Mouse (Mus musculus) lung, embryonic 15.5 days (tissue): ENCODE data around the gene Zfp108. TPM values are rescaled to one million over a fixed set of nuclear protein-coding genes. Genes with fewer than 3 reads are reported as not detected.

Experiments
- ATAC-seq: fragments of 200-750 bp; cut with Nextera tagmentation; 2 replicates; pipeline ENCODE4 v1.8.0; 2017; ENCODE audit warnings: moderate number of reproducible peaks, borderline replicate concordance; ENCODE audit not compliant: low FRiP score, low TSS enrichment; ENCODE audit errors: extremely low read depth
- H3K27ac ChIP-seq: fragments of 300-500 bp; sonication (generic); 2 replicates; pipeline ENCODE4 v1.5.1; 2015; ENCODE audit warnings: moderate library complexity, mild to moderate bottlenecking, inconsistent platforms
- H3K27me3 ChIP-seq: fragments of 300-500 bp; sonication (generic); 2 replicates; pipeline ENCODE4 v1.6.1; 2015; ENCODE audit warnings: inconsistent platforms
- H3K36me3 ChIP-seq: fragments of 300-500 bp; sonication (generic); 2 replicates; pipeline ENCODE4 v1.6.1; 2015; ENCODE audit warnings: inconsistent platforms
- H3K4me1 ChIP-seq: fragments of 300-500 bp; sonication (generic); 2 replicates; pipeline ENCODE4 v1.6.1; 2015; ENCODE audit warnings: inconsistent platforms
- H3K4me2 ChIP-seq: fragments of 300-500 bp; sonication (generic); 2 replicates; pipeline ENCODE4 v1.6.1; 2015; ENCODE audit warnings: inconsistent platforms, mild to moderate bottlenecking, moderate library complexity
- H3K4me3 ChIP-seq: fragments of 300-500 bp; sonication (generic); 2 replicates; pipeline ENCODE4 v1.5.1; 2015; ENCODE audit warnings: mild to moderate bottlenecking, inconsistent platforms
- H3K9ac ChIP-seq: fragments of 300-500 bp; sonication (generic); 2 replicates; pipeline ENCODE4 v1.6.1; 2015; ENCODE audit warnings: inconsistent platforms
- H3K9me3 ChIP-seq: fragments of 300-500 bp; sonication (generic); 2 replicates; pipeline ENCODE4 v1.6.1; 2016; ENCODE audit warnings: inconsistent platforms
- WGBS: fragments of 180-500 bp; shearing (Covaris S2); methylation state at CpG from one replicate; pipeline ENCODE4 v1.1.7; 2015; 5-methylcytosine and 5-hydroxymethylcytosine counted together
- polyA plus RNA-seq: library from polyadenylated mRNA; unstranded; fragments of >200 nt; fragmentation: Nextera tagmentation; extraction: Ambion mirVana; gene quantifications from 2 replicates; pipeline ENCODE4 v1.2.1, GENCODE M21; 2015

Gene Zfp108
- polyA plus RNA-seq, 1 experiment from 2014 or later: 3.8 TPM

DNA sequence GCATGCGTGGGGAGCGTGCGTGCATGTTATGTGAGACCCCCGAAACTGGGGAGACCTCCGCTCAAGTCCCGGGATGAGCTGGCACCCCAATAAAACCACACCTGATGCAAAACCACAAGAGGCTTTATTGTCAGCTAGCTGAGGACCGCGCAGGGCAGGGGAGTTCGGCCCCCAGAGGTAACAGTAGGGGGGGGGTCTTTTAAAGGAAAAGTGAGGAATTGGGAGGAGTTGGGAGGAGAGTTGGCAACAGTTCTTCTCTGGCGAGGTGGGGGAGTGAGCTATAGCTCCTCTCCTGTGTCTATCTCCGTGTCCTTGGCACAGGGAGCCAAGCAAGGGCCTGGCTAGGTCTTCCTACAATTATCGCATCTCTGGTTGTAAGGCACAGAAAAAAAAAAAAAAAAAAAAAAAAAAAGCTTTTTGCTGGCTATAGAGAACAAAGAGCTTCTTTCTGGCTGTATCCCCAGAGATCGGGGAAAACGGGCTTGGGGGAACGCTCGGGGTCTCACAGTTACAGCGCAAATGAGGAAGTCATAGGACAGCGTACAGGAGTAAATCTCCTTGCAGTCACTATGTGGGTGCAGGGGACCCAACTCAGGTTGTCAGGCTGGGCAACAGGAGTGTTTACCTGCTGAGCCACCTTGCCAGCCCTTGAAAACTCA lies 45.4 kb downstream of the Zfp108 start:
- Histone ChIP-seq H3K4me3 (peak overlapping the region; percentile 67), H3K27ac (peak overlapping the region; percentile 92)

DNA sequence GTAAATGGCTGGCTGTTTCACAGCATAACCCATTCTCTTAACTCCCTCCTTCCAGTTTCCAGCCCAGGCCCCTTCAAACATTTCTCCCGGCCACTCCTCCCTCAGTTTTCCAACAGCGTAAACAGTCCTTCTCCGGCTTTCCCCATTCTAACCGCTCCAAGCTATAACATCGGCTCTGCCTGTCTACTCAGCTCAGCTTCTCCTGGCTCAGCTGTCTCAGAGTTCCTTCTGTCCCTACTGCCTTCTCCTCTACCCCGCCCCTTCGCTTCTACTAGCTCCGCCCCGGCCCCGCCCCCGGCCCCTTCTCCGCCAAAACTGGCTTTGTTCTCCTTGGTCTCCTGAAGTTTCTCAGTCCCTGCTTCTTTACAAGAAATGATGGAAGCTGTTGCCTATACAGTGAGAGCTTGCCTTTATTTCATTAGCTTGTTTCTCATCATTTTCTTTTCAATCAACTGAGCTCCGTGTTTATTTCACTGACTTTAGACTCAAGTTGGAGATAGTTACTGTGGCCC lies 46.2 kb downstream of the Zfp108 start, which contains the start of gene Zfp61:
TSS of gene Zfp61 (minus strand) at position 462 of the 512 bp plus-strand sequence.
- Histone ChIP-seq H3K4me2 (peak within 1 kb of the TSS; percentile 91), H3K36me3 (peaks cover 31% of the 10 kb centered on the region), H3K27me3 (no peaks in the 10 kb centered on the region), H3K27ac (peak within 1 kb of the TSS; percentile 92), H3K4me3 (peak within 1 kb of the TSS; percentile 67), H3K9ac (peak within 1 kb of the TSS; percentile 43; the same call in 1 of the 2 replicates), H3K4me1 (peaks cover 22% of the 10 kb centered on the region), H3K9me3 (no peaks in the 10 kb centered on the region)
- peak; percentile 72; the same call in 1 of the 2 replicates for ATAC-seq
- WGBS: under 1% methylated on average over 13 of the region's 13 CpGs

More for the DNA sequence above, 45.4 kb downstream of the Zfp108 start:
- Histone ChIP-seq H3K36me3 (peaks cover 37% of the 10 kb centered on the region), H3K9me3 (no peaks in the 10 kb centered on the region), H3K4me1 (peaks cover 22% of the 10 kb centered on the region), H3K27me3 (no peaks in the 10 kb centered on the region), H3K4me2 (peak overlapping the region; percentile 91), H3K9ac (peak overlapping the region; percentile 43)
- ATAC-seq: peak; percentile 3; the same call in 1 of the 2 replicates
- 1% methylated on average over 18 of the region's 18 CpGs for WGBS

Other genes starting within 250 kb of the Zfp108 start
- not detected in 2 replicates for gene Vmn1r183, start 201.5 kb upstream of the Zfp108 start, polyA plus RNA-seq
- 18.3 and 19.6 TPM in 2 replicates for gene Zfp180, start 172.9 kb upstream of the Zfp108 start, polyA plus RNA-seq
- gene Zfp112, start 142.5 kb upstream of the Zfp108 start, polyA plus RNA-seq: 4.5 and 6.3 TPM in 2 replicates
- gene Zfp235, start 120.6 kb upstream of the Zfp108 start, polyA plus RNA-seq: 16.6 and 18.5 TPM in 2 replicates
- gene Zfp114, start 79.7 kb upstream of the Zfp108 start, polyA plus RNA-seq: 5.7 and 6.4 TPM in 2 replicates
- 10.5 and 12.4 TPM in 2 replicates for gene Zfp111, start 43.4 kb upstream of the Zfp108 start, polyA plus RNA-seq
- gene Zfp109, start 17.2 kb upstream of the Zfp108 start, polyA plus RNA-seq: 5.1 and 6.5 TPM in 2 replicates
- gene Zfp93, start 15.6 kb downstream of the Zfp108 start, polyA plus RNA-seq: 8.7 and 9.3 TPM in 2 replicates
- gene Zfp61, start 46.4 kb downstream of the Zfp108 start, polyA plus RNA-seq: 36.2 and 37.9 TPM in 2 replicates
- 10.3 and 10.4 TPM in 2 replicates for gene Zfp94, start 61.9 kb downstream of the Zfp108 start, polyA plus RNA-seq
- gene Tescl, start 79.1 kb downstream of the Zfp108 start, polyA plus RNA-seq: not detected in 2 replicates
- gene Lypd5, start 94.4 kb downstream of the Zfp108 start, polyA plus RNA-seq: not detected in 2 replicates
- 3.5 and 4.7 TPM in 2 replicates for gene Kcnn4, start 115.5 kb downstream of the Zfp108 start, polyA plus RNA-seq
- 22.5 and 23.9 TPM in 2 replicates for gene Smg9, start 144.8 kb downstream of the Zfp108 start, polyA plus RNA-seq
- gene Irgc1, start 197.5 kb downstream of the Zfp108 start, polyA plus RNA-seq: not detected in 2 replicates
- gene Plaur, start 207.7 kb downstream of the Zfp108 start, polyA plus RNA-seq: 17.5 and 18.6 TPM in 2 replicates
- gene Cadm4, start 227.2 kb downstream of the Zfp108 start, polyA plus RNA-seq: 2.8 and 3.5 TPM in 2 replicates